Mouse (Mus musculus) embryonic facial prominence, embryonic 11.5 days (tissue): Measurements from ENCODE around the gene Moap1. TPM values are rescaled to one million over a fixed set of nuclear protein-coding genes. Genes with fewer than 3 reads are reported as not detected.

Source experiments
- ATAC-seq: fragments of 200-750 bp; cut with Nextera tagmentation; replicated peaks from 2 replicates; pipeline ENCODE4 v1.8.0; 2017; ENCODE audit warnings: low read depth; ENCODE audit not compliant: insufficient number of reproducible peaks, low FRiP score, low TSS enrichment
- DNase-seq: peaks from one replicate; pipeline ENCODE4 v3.0.0-alpha.2; 2015; ENCODE audit warnings: low spot score
- H3K27ac ChIP-seq: fragments of 300-500 bp; sonication (generic); replicated peaks from 2 replicates; pipeline ENCODE4 v1.5.1; 2014; ENCODE audit warnings: mild to moderate bottlenecking, low read depth, low read length, control low read depth
- H3K27me3 ChIP-seq: fragments of 300-500 bp; sonication (generic); 2 replicates; pipeline ENCODE4 v1.6.1; 2014; ENCODE audit warnings: mild to moderate bottlenecking, low read length, moderate library complexity, mixed read lengths; ENCODE audit not compliant: control insufficient read depth, insufficient read depth
- H3K36me3 ChIP-seq: fragments of 300-500 bp; sonication (generic); replicated peaks from 2 replicates; pipeline ENCODE4 v1.6.1; 2014; ENCODE audit warnings: low read depth, mild to moderate bottlenecking, low read length, moderate library complexity, mixed read lengths; ENCODE audit not compliant: control insufficient read depth, insufficient read depth
- H3K4me1 ChIP-seq: fragments of 300-500 bp; sonication (generic); 2 replicates; pipeline ENCODE4 v1.6.1; 2014; ENCODE audit warnings: low read length, mixed read lengths; ENCODE audit not compliant: control insufficient read depth, insufficient read depth
- H3K4me2 ChIP-seq: fragments of 300-500 bp; sonication (generic); 2 replicates; pipeline ENCODE4 v1.6.1; 2014; ENCODE audit warnings: low read depth, mild to moderate bottlenecking, control low read depth, low read length, moderate library complexity
- H3K4me3 ChIP-seq: fragments of 300-500 bp; sonication (generic); 2 replicates; pipeline ENCODE4 v1.5.1; 2014; ENCODE audit warnings: low read depth, low read length, control low read depth
- H3K9ac ChIP-seq: fragments of 300-500 bp; sonication (generic); replicated peaks from 2 replicates; pipeline ENCODE4 v1.6.1; 2014; ENCODE audit warnings: mild to moderate bottlenecking, control low read depth, low read length
- H3K9me3 ChIP-seq: fragments of 300-500 bp; sonication (generic); replicated peaks from 2 replicates; pipeline ENCODE4 v1.6.1; 2016; ENCODE audit warnings: mild to moderate bottlenecking, low read length, inconsistent platforms, mixed read lengths; ENCODE audit not compliant: control insufficient read depth
- WGBS: fragments of 180-500 bp; shearing (Covaris S2); extraction: QIAGEN DNeasy Blood & Tissue Kit; methylation state at CpG from one replicate; pipeline ENCODE4 v1.1.7; 2014; 5-methylcytosine and 5-hydroxymethylcytosine counted together
- polyA plus RNA-seq: library from polyadenylated mRNA; unstranded; fragments of >200 nt; fragmentation: Nextera tagmentation; extraction: Ambion mirVana; gene quantifications from 2 replicates; pipeline ENCODE4 v1.2.1, GENCODE M21; 2014

The Moap1 gene
- polyA plus RNA-seq, 1 experiment from 2014 or later = 37.2 TPM

- DNase-seq (no peak), ATAC-seq (no peak)
- no peak overlapping the region for H3K27ac ChIP-seq
- 68% methylated on average over 6 of the region's 6 CpGs for whole genome bisulfite sequencing
- no peaks in the 10 kb centered on the region for H3K27me3 ChIP-seq
- no peaks in the 10 kb centered on the region for H3K9me3 ChIP-seq
- H3K4me3 ChIP-seq = no peak overlapping the region
- H3K9ac ChIP-seq = no peak overlapping the region
- no peak overlapping the region for H3K4me2 ChIP-seq
- no peaks in the 10 kb centered on the region for H3K4me1 ChIP-seq
- no peaks in the 10 kb centered on the region for H3K36me3 ChIP-seq
These were observed 19.6 kb downstream of the Moap1 start for GRCm38 (mm10) chr12:102723861-102724260.

DNA sequence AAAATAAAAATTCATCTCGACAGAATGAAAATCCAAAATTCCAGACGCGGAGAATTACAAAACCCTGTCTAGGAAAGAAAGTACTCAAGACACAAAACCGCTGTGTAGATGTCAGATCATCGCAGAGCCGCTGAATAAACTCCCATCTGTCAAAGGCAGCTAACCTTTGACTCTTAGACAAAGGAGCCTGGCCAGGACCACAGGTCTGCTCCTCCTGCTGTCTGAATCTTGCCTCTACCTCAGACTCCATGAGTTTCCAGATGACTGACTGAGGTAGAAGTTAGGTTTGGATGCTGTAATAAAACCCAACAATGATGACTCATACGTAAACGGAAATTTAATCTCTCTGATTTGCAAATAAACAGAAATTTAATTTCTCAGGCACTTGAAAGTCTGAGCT lies 20.5 kb downstream of the Moap1 start:
- Histone ChIP-seq H3K4me2 (no peak overlapping the region), H3K9ac (no peak overlapping the region), H3K4me1 (no peaks in the 10 kb centered on the region), H3K27me3 (no peaks in the 10 kb centered on the region), H3K4me3 (no peak overlapping the region), H3K36me3 (no peaks in the 10 kb centered on the region), H3K9me3 (no peaks in the 10 kb centered on the region), H3K27ac (no peak overlapping the region)
- 71% methylated on average over 8 of the region's 8 CpGs for WGBS
- DNase-seq = no peak
- ATAC-seq = no peak

DNA sequence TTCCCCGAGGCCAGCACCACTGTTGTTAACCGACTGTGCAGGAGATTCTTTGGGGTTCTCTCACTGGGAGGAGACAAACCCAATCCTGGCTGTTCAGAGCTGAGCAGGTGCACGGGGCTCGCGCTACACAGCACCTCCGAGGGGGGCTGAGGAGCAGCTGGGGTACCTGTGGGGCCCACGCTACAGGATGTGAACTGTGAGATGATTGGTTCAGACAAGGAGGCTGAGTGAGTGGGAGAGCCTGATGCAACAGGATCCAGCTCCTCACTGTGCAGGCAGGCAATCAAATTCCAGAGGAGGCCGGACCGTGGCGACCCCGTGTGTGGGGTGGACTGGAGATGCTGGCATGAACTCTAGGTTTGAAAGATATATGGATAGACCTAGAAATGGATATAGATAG lies 21.0 kb downstream of the Moap1 start:
- Histone ChIP-seq H3K9me3 (no peaks in the 10 kb centered on the region), H3K4me1 (no peaks in the 10 kb centered on the region), H3K27me3 (no peaks in the 10 kb centered on the region), H3K9ac (no peak overlapping the region), H3K27ac (no peak overlapping the region), H3K4me3 (no peak overlapping the region), H3K4me2 (no peak overlapping the region), H3K36me3 (no peaks in the 10 kb centered on the region)
- DNase-seq = no peak
- WGBS = 47% methylated on average over 11 of the region's 11 CpGs
- ATAC-seq = no peak; the same call in 1 of the 2 replicates

DNA sequence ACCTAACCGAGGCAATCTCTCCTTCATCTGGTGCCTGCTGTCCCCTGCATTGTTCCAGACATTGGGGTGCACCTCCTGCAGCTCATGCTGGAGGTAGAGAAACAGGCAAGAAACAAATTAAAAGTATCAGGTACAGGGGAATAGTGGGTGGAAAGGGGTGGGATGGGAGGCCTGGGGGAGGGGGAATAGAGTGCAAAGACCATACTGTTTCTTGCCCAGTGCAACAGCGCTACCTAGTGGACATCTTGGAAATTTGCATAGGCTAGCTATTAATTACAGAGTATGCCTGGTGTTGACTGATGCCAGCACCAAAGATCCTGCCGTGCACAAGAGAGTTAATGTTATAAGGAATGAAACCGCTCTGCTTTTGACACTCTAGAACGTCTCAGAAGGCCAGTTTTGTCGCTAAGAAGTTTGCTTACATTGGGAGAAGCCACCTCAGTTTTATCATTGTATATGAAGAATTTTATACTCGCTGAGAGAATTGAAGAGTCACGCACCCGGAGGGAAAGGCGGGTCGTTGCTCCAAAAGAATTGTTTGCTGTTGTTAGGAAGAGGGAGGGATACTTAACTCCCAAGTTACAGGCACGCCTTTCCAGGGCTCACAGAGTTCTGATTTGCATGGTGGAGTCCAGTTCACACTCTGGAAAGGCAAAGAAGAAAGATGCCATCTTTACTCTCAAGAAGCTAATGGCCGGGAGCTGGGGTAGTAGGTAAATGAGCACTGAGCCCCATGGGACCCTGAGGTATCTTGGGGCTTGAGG lies 23.7 kb downstream of the Moap1 start:
- DNase-seq (peak; percentile 82), ATAC-seq (0 out of 2 replicates have a peak, but pooled peaks have one; percentile 67)
- H3K27ac ChIP-seq = no peak overlapping the region
- no peak overlapping the region for H3K4me2 ChIP-seq
- no peaks in the 10 kb centered on the region for H3K27me3 ChIP-seq
- no peak overlapping the region for H3K4me3 ChIP-seq
- WGBS = 29% methylated on average over 13 of the region's 13 CpGs
- no peak overlapping the region for H3K9ac ChIP-seq
- H3K4me1 ChIP-seq = no peaks in the 10 kb centered on the region
- H3K36me3 ChIP-seq = no peaks in the 10 kb centered on the region
- no peaks in the 10 kb centered on the region for H3K9me3 ChIP-seq

DNA sequence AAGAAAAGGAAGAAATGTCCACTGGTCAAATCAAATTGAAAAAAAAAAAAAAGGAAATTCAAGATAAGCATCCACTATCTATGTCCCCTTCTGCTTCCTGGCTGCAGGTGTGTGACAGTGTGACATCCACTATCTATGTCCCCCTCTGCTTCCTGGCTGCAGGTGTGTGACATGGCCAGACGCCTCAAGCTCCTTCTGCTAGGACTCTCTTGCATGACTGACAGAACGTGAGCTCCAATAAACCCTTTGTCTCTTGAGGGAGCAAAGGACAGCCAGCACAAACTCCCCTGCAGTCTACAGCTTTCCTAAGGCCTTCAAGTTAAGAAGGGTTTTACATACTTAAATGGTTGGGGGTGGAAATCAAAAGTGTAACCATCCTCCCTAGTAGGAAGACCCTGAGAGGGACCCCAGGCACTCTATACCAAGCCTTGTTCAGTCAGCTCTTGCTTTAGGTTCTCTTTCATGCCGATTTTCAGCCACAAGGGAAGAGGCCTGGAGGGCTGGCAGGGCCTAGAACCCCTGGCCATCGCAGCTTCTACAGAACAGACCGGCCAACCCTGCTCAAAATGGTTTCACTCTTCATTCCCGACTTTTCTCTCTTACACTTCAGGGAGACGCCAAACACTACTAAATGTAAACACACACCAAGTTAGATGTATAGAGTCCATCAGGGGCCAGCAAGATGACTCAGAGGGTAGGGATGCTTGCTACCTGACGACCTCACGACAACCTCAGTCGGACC lies 28.6 kb downstream of the Moap1 start:
- Histone ChIP-seq H3K9ac (no peak overlapping the region), H3K27ac (no peak overlapping the region), H3K4me3 (no peak overlapping the region), H3K4me1 (no peaks in the 10 kb centered on the region), H3K4me2 (no peak overlapping the region), H3K9me3 (no peaks in the 10 kb centered on the region), H3K27me3 (no peaks in the 10 kb centered on the region), H3K36me3 (no peaks in the 10 kb centered on the region)
- ATAC-seq = no peak
- DNase-seq = no peak
- WGBS = 81% methylated on average over 10 of the region's 10 CpGs

DNA sequence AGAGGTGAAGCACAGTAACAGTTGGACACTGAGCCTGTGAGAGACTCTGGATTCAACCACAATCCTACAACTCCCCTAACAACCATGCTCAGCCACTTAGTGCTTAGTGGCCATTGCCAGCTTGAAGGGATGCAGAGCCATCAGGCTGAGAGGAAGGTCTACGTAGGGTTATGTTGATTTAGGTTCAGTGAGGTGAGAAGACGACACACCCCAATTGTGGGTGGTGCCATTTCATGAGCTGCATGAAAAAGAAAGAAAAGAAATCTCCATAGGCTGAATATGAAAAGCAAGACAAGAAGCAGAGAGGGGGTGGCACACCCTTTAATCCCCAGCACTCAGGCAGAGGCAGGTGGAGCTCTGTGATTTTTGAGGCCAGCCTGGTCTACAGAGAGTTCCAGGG lies 29.3 kb downstream of the Moap1 start:
- no peaks in the 10 kb centered on the region for H3K36me3 ChIP-seq
- H3K4me3 ChIP-seq = no peak overlapping the region
- no peak for DNase-seq
- ATAC-seq = no peak
- H3K4me1 ChIP-seq = no peaks in the 10 kb centered on the region
- no peak overlapping the region for H3K27ac ChIP-seq
- no peaks in the 10 kb centered on the region for H3K9me3 ChIP-seq
- no peaks in the 10 kb centered on the region for H3K27me3 ChIP-seq
- H3K4me2 ChIP-seq = no peak overlapping the region
- no peak overlapping the region for H3K9ac ChIP-seq
- 78% methylated on average over 2 of the region's 2 CpGs for WGBS

DNA sequence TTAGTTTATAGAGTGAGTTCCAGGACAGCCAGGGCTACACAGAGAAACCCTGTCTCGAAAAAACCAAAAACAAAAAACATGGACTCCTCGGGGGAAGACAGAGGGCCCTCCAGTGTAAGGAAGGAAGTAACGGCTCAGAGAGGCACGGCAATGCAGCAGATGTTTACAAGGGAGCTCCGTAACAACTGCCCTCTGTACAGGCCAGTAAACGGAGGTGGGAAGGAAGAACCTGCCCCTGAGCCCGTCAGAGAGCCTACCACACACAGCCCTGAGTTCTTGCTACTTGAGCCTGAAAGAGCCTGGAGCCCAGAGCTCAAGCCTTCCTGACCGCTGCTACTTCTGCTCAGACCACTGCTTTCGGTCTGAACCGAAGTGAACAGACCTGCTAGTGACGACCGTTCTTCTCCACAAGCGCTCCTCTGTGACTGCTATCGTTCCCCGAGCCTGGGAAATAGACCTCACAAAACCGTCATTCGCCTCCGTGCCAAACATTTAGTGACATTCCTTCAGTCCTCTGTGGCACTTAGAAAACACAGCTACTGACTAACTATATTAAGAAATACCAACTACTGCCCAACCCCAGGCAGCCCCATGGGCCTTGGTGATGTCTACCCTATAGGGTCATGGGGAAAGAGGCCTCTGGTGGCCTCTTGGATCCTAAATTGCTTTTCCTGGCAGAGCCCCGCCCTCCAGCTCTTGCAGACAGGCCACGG lies 30.2 kb downstream of the Moap1 start:
- Histone ChIP-seq H3K9me3 (no peaks in the 10 kb centered on the region), H3K27ac (no peak overlapping the region), H3K9ac (no peak overlapping the region; the same call in 1 of the 2 replicates), H3K4me2 (no peak overlapping the region), H3K4me3 (no peak overlapping the region), H3K36me3 (no peaks in the 10 kb centered on the region), H3K4me1 (no peaks in the 10 kb centered on the region), H3K27me3 (no peaks in the 10 kb centered on the region)
- no peak for DNase-seq
- WGBS = 67% methylated on average over 20 of the region's 20 CpGs
- no peak for ATAC-seq
